Mouse (Mus musculus): ENCODE measurements around the gene B4galt2.
A peak's percentile ranks its signal among the peaks of the same experiment; 100 is the strongest.

The B4galt2 gene

GRCm38 (mm10) chr4:117867000-117867399 lies 16.3 kb downstream of the B4galt2 start:
- no peak for DNase-seq

- no peak for DNase-seq
These were observed 17.2 kb downstream of the B4galt2 start for GRCm38 (mm10) chr4:117866083-117866482.

- DNase-seq = no peak
These were observed 20.5 kb downstream of the B4galt2 start for GRCm38 (mm10) chr4:117862823-117863222.

- no peak for DNase-seq
These were observed 22.7 kb downstream of the B4galt2 start for GRCm38 (mm10) chr4:117860570-117860969.

GRCm38 (mm10) chr4:117858794-117859193 lies 24.5 kb downstream of the B4galt2 start:
- DNase-seq = peak; percentile 55

GRCm38 (mm10) chr4:117855146-117855545 lies 28.1 kb downstream of the B4galt2 start:
- peak; percentile 39 for DNase-seq

GRCm38 (mm10) chr4:117852152-117852868 lies 31.0 kb downstream of the B4galt2 start:
- no peak for DNase-seq

- no peak for DNase-seq
These were observed 32.4 kb downstream of the B4galt2 start for GRCm38 (mm10) chr4:117850871-117851270.

- no peak for DNase-seq
These were observed 33.1 kb downstream of the B4galt2 start for GRCm38 (mm10) chr4:117850176-117850575.

GRCm38 (mm10) chr4:117849506-117849905 lies 33.8 kb downstream of the B4galt2 start:
- DNase-seq = no peak

GRCm38 (mm10) chr4:117849063-117849462 lies 34.2 kb downstream of the B4galt2 start:
- DNase-seq = no peak

GRCm38 (mm10) chr4:117847011-117847410 lies 36.3 kb downstream of the B4galt2 start:
- no peak for DNase-seq

- no peak for DNase-seq
These were observed 37.0 kb downstream of the B4galt2 start for GRCm38 (mm10) chr4:117846261-117846660.

- DNase-seq = no peak
These were observed 38.0 kb downstream of the B4galt2 start for GRCm38 (mm10) chr4:117845316-117845715.

GRCm38 (mm10) chr4:117844467-117844866 lies 38.8 kb downstream of the B4galt2 start:
- DNase-seq = no peak

GRCm38 (mm10) chr4:117843101-117843500 lies 40.2 kb downstream of the B4galt2 start:
- no peak for DNase-seq

GRCm38 (mm10) chr4:117841566-117841965 lies 41.7 kb downstream of the B4galt2 start:
- DNase-seq = no peak

GRCm38 (mm10) chr4:117840821-117841220 lies 42.5 kb downstream of the B4galt2 start:
- DNase-seq = no peak

GRCm38 (mm10) chr4:117839366-117839765 lies 43.9 kb downstream of the B4galt2 start:
- no peak for DNase-seq

- peak; percentile 49 for DNase-seq
These were observed 46.0 kb downstream of the B4galt2 start for GRCm38 (mm10) chr4:117837271-117837670.

- peak; percentile 92 for DNase-seq
These were observed 47.0 kb downstream of the B4galt2 start for GRCm38 (mm10) chr4:117836204-117836767.

- peak; percentile 55 for DNase-seq
These were observed 47.7 kb downstream of the B4galt2 start for GRCm38 (mm10) chr4:117835531-117836111.

GRCm38 (mm10) chr4:117834845-117835530 lies 48.3 kb downstream of the B4galt2 start:
- DNase-seq = peak; percentile 65

GRCm38 (mm10) chr4:117834457-117834844 lies 48.8 kb downstream of the B4galt2 start, which contains the start of gene Slc6a9:
Gene Slc6a9, plus strand, starts transcription at chr4:117834506.
- no peak for DNase-seq
